Comparison of ENCODE assay signal across 8 mouse cellular contexts in genomic region chr6:48741711-48742206, GRCm38 (mm10). TPM values are rescaled to one million over a fixed set of nuclear protein-coding genes. Genes with fewer than 3 reads are reported as not detected.
A peak's percentile ranks its signal among the peaks of the same experiment; 100 is the strongest.
DNase-seq lines count a peak whose midpoint lies in the region; ATAC-seq and TF ChIP-seq lines count a peak whose summit lies in the region.
"Had no signal": no experiment of that assay in that cellular context is flagged by ENCODE, and none has a peak within 500 bp of the region (broad histone marks: within the 10 kb centered on the region; RNA-seq: fewer than 3 reads in every experiment).

No protein-coding gene starts in this region.

- peak overlapping the region; percentile 58; the same call in 1 of the 2 replicates for H3K27ac ChIP-seq in stomach, embryonic 14.5 days (ENCODE audit: low read length)
- no peak overlapping the region for H3K27ac ChIP-seq in stomach, postnatal 0 days (replicated peaks)
- peak overlapping the region; percentile 74 for H3K27ac ChIP-seq in intestine, embryonic 14.5 days (ENCODE audit: low read depth)
- peak overlapping the region; percentile 67 for H3K27ac ChIP-seq in liver, embryonic 12.5 days

- no peak for TF ChIP-seq CTCF in stomach, postnatal 0 days (IDR thresholded peaks at IDR 0.05; ENCODE audit: low read depth)

- no peak overlapping the region for H3K4me3 ChIP-seq in stomach, embryonic 14.5 days (ENCODE audit: low read depth, low read length)
- H3K4me3 ChIP-seq in stomach, postnatal 0 days (ENCODE audit: low read depth, low read length), result no peak overlapping the region
- H3K4me3 ChIP-seq in intestine, embryonic 14.5 days (ENCODE audit: low read depth, low read length), result no peak overlapping the region
- no peak overlapping the region for H3K4me3 ChIP-seq in liver, embryonic 12.5 days

- no peak for TF ChIP-seq EP300 in stomach, postnatal 0 days (optimal IDR thresholded peaks at IDR 0.05)

- WGBS in stomach, embryonic 14.5 days, result 15% methylated on average over 9 of the region's 9 CpGs
- 10% methylated on average over 9 of the region's 9 CpGs for WGBS in stomach, postnatal 0 days
- WGBS in intestine, embryonic 14.5 days, result 13% methylated on average over 9 of the region's 9 CpGs
- WGBS in liver, embryonic 12.5 days (ENCODE audit: insufficient replicate concordance), result 41% methylated on average over 9 of the region's 9 CpGs

- peaks cover 17% of the 10 kb centered on the region for H3K4me1 ChIP-seq in stomach, embryonic 14.5 days (ENCODE audit: control insufficient read depth, insufficient read depth, low read length)
- peaks cover 2% of the 10 kb centered on the region; the same call in 1 of the 2 replicates for H3K4me1 ChIP-seq in stomach, postnatal 0 days (replicated peaks; ENCODE audit: control insufficient read depth, insufficient read depth)
- H3K4me1 ChIP-seq in intestine, embryonic 14.5 days (replicated peaks; ENCODE audit: control insufficient read depth, insufficient read depth, low read length), result peaks cover 10% of the 10 kb centered on the region; the same call in 1 of the 2 replicates
- H3K4me1 ChIP-seq in liver, embryonic 12.5 days, result peaks cover 33% of the 10 kb centered on the region

- no peak for DNase-seq in stomach, postnatal 0 days (ENCODE audit: low spot score)
- peak; percentile 68 for DNase-seq in intestine, embryonic 14.5 days (ENCODE audit: low spot score)
- DNase-seq in thymus, postnatal 14 days, result peak; percentile 54
- DNase-seq in left cerebral cortex, postnatal 36 days (ENCODE audit: low spot score in 2 of 2), result no peak
- DNase-seq in gastrocnemius, postnatal 10 days, result no peak

- H3K9me3 ChIP-seq in stomach, embryonic 14.5 days (ENCODE audit: control insufficient read depth, low read depth, low read length), result no peaks in the 10 kb centered on the region
- H3K9me3 ChIP-seq in stomach, postnatal 0 days (ENCODE audit: control insufficient read depth, low read length), result no peaks in the 10 kb centered on the region
- H3K9me3 ChIP-seq in intestine, embryonic 14.5 days (ENCODE audit: control insufficient read depth, low read length), result no peaks in the 10 kb centered on the region
- no peaks in the 10 kb centered on the region for H3K9me3 ChIP-seq in liver, embryonic 12.5 days (replicated peaks)

- no peaks in the 10 kb centered on the region for H3K36me3 ChIP-seq in stomach, embryonic 14.5 days (ENCODE audit: control insufficient read depth, insufficient read depth, low read length)
- no peaks in the 10 kb centered on the region for H3K36me3 ChIP-seq in stomach, postnatal 0 days (ENCODE audit: control insufficient read depth, insufficient read depth, low read length)
- H3K36me3 ChIP-seq in intestine, embryonic 14.5 days (ENCODE audit: control insufficient read depth, insufficient read depth, low read length), result no peaks in the 10 kb centered on the region
- 0 out of 2 replicates have a peak, but pooled peaks cover 9% of the 10 kb centered on the region for H3K36me3 ChIP-seq in liver, embryonic 12.5 days

- H3K27me3 ChIP-seq in stomach, embryonic 14.5 days (ENCODE audit: control insufficient read depth, insufficient read depth, low read length), result peaks cover 9% of the 10 kb centered on the region; the same call in 1 of the 2 replicates
- no peaks in the 10 kb centered on the region for H3K27me3 ChIP-seq in stomach, postnatal 0 days (ENCODE audit: control insufficient read depth, insufficient read depth, low read length)
- H3K27me3 ChIP-seq in intestine, embryonic 14.5 days (replicated peaks; ENCODE audit: control insufficient read depth, insufficient read depth, low read length), result peaks cover 16% of the 10 kb centered on the region
- peaks cover 7% of the 10 kb centered on the region; the same call in 1 of the 2 replicates for H3K27me3 ChIP-seq in liver, embryonic 12.5 days (replicated peaks)

- H3K4me2 ChIP-seq in stomach, embryonic 14.5 days (replicated peaks; ENCODE audit: low read depth, low read length), result peak overlapping the region; percentile 85
- H3K4me2 ChIP-seq in stomach, postnatal 0 days (replicated peaks; ENCODE audit: low read depth), result no peak overlapping the region
- H3K4me2 ChIP-seq in intestine, embryonic 14.5 days (ENCODE audit: low read length), result peak overlapping the region; percentile 77
- H3K4me2 ChIP-seq in liver, embryonic 12.5 days, result peak overlapping the region; percentile 62

- intact Hi-C loops in left cerebral cortex, postnatal 36 days (cut with DNase I), result no loop called here

- H3K9ac ChIP-seq in stomach, embryonic 14.5 days (replicated peaks; ENCODE audit: low read depth, low read length), result no peak overlapping the region
- no peak overlapping the region for H3K9ac ChIP-seq in stomach, postnatal 0 days (ENCODE audit: low read length)
- no peak overlapping the region for H3K9ac ChIP-seq in intestine, embryonic 14.5 days (ENCODE audit: low read length)
- H3K9ac ChIP-seq in liver, embryonic 12.5 days, result no peak overlapping the region

- ATAC-seq in stomach, embryonic 14.5 days (ENCODE audit: insufficient number of reproducible peaks, insufficient read depth, low FRiP score, low read depth), result no peak
- no peak for ATAC-seq in stomach, postnatal 0 days (ENCODE audit: low FRiP score, low TSS enrichment)
- ATAC-seq in intestine, embryonic 14.5 days (replicated peaks; ENCODE audit: low FRiP score, low TSS enrichment, low read depth), result peak; percentile 69
- peak; percentile 20; the same call in 1 of the 2 replicates for ATAC-seq in liver, embryonic 12.5 days

RNA-seq across cellular contexts. Expression of gene Gimap1, which starts 2.9 kb away (rescaled TPM):
- polyA plus RNA-seq in stomach, embryonic 14.5 days (2014; fragmentation: Nextera tagmentation; extraction: Ambion mirVana), result 14.4 and 16.2 TPM in 2 replicates
- 7.2 and 7.8 TPM in 2 replicates for polyA plus RNA-seq in stomach, postnatal 0 days (2015; fragmentation: Nextera tagmentation; extraction: Ambion mirVana)
- polyA plus RNA-seq in intestine, embryonic 14.5 days (2014; fragmentation: Nextera tagmentation; extraction: Ambion mirVana), result 21.0 and 23.8 TPM in 2 replicates
- polyA plus RNA-seq in liver, embryonic 12.5 days (2016; fragmentation: Nextera tagmentation; extraction: Ambion mirVana), result 10.9 and 11.9 TPM in 2 replicates
- 1 to 10 TPM; 1.9 to 3.1 TPM for total RNA-seq in left cerebral cortex, postnatal 36 days (2021)
- total RNA-seq in gastrocnemius, postnatal 10 days (2021), result 1 to 10 TPM; 7.9 to 9.1 TPM

RNA-seq across cellular contexts. Expression of gene Gimap5, which starts 4.2 kb away (rescaled TPM):
- 5.5 and 8.2 TPM in 2 replicates for polyA plus RNA-seq in stomach, embryonic 14.5 days (2014; fragmentation: Nextera tagmentation; extraction: Ambion mirVana)
- 5.4 and 6.1 TPM in 2 replicates for polyA plus RNA-seq in stomach, postnatal 0 days (2015; fragmentation: Nextera tagmentation; extraction: Ambion mirVana)
- polyA plus RNA-seq in intestine, embryonic 14.5 days (2014; fragmentation: Nextera tagmentation; extraction: Ambion mirVana), result 9.0 and 10.7 TPM in 2 replicates
- polyA plus RNA-seq in liver, embryonic 12.5 days (2016; fragmentation: Nextera tagmentation; extraction: Ambion mirVana), result 3.0 and 3.7 TPM in 2 replicates
- 1 to 10 TPM in 1 of 2 experiments, under 1 TPM in 1; 0.96 to 1.1 TPM for total RNA-seq in left cerebral cortex, postnatal 36 days (2021)
- 1 to 10 TPM; 4.9 to 7.4 TPM for total RNA-seq in gastrocnemius, postnatal 10 days (2021)

RNA-seq across cellular contexts. Expression of gene Gimap7, which starts 23.3 kb away (rescaled TPM):
- polyA plus RNA-seq in stomach, embryonic 14.5 days (2014; fragmentation: Nextera tagmentation; extraction: Ambion mirVana), result not detected in 2 replicates
- polyA plus RNA-seq in stomach, postnatal 0 days (2015; fragmentation: Nextera tagmentation; extraction: Ambion mirVana), result not detected in 2 replicates
- polyA plus RNA-seq in intestine, embryonic 14.5 days (2014; fragmentation: Nextera tagmentation; extraction: Ambion mirVana), result 0.14 and 0.16 TPM in 2 replicates
- 0.10 and 0.18 TPM in 2 replicates for polyA plus RNA-seq in liver, embryonic 12.5 days (2016; fragmentation: Nextera tagmentation; extraction: Ambion mirVana)
- not detected for total RNA-seq in left cerebral cortex, postnatal 36 days (2021)
- not detected for total RNA-seq in gastrocnemius, postnatal 10 days (2021)
- polyA plus RNA-seq: embryonic facial prominence, embryonic 11.5 days had no signal

RNA-seq across cellular contexts. Expression of gene Gm28053, which starts 23.4 kb away (rescaled TPM):
- polyA plus RNA-seq in stomach, embryonic 14.5 days (2014; fragmentation: Nextera tagmentation; extraction: Ambion mirVana), result 1.9 and 3.8 TPM in 2 replicates
- 0.59 TPM in 1 of 2 replicates, not detected in the other for polyA plus RNA-seq in stomach, postnatal 0 days (2015; fragmentation: Nextera tagmentation; extraction: Ambion mirVana)
- polyA plus RNA-seq in intestine, embryonic 14.5 days (2014; fragmentation: Nextera tagmentation; extraction: Ambion mirVana), result 1.4 and 4.9 TPM in 2 replicates
- 0.75 and 1.2 TPM in 2 replicates for polyA plus RNA-seq in liver, embryonic 12.5 days (2016; fragmentation: Nextera tagmentation; extraction: Ambion mirVana)
- total RNA-seq in left cerebral cortex, postnatal 36 days (2021), result not detected
- total RNA-seq in gastrocnemius, postnatal 10 days (2021), result 1 to 10 TPM; 2.1 to 5.2 TPM
- polyA plus RNA-seq: embryonic facial prominence, embryonic 11.5 days had no signal

RNA-seq across cellular contexts. Expression of gene Gimap3, which starts 28.9 kb away (rescaled TPM):
- not detected in 2 replicates for polyA plus RNA-seq in stomach, embryonic 14.5 days (2014; fragmentation: Nextera tagmentation; extraction: Ambion mirVana)
- 0.07 and 0.10 TPM in 2 replicates for polyA plus RNA-seq in stomach, postnatal 0 days (2015; fragmentation: Nextera tagmentation; extraction: Ambion mirVana)
- polyA plus RNA-seq in intestine, embryonic 14.5 days (2014; fragmentation: Nextera tagmentation; extraction: Ambion mirVana), result 0.19 TPM in 1 of 2 replicates, not detected in the other
- polyA plus RNA-seq in liver, embryonic 12.5 days (2016; fragmentation: Nextera tagmentation; extraction: Ambion mirVana), result not detected in 2 replicates
- not detected for total RNA-seq in left cerebral cortex, postnatal 36 days (2021)
- total RNA-seq in gastrocnemius, postnatal 10 days (2021), result under 1 TPM; 0.16 to 0.20 TPM
- polyA plus RNA-seq: embryonic facial prominence, embryonic 11.5 days had no signal

Comparison
In these comparisons a context has a peak if more than half of its experiments do, and no peak if none do; other contexts are left out.
1. ATAC-seq: peak in intestine, embryonic 14.5 days (single experiment) and liver, embryonic 12.5 days (single experiment); none in stomach, embryonic 14.5 days (single experiment) and stomach, postnatal 0 days (single experiment).
2. DNase-seq: peak in intestine, embryonic 14.5 days (single experiment) and thymus, postnatal 14 days (single experiment); none in stomach, postnatal 0 days (single experiment), left cerebral cortex, postnatal 36 days (0 of 2) and gastrocnemius, postnatal 10 days (single experiment).